Mouse (Mus musculus) NIH3T3 (cell line): ENCODE measurements around the gene Ect2l.

Experiments
- DNase-seq: peaks from one replicate; pipeline ENCODE4 v3.0.0-alpha.2; 2012; ENCODE audit warnings: low read depth

The Ect2l gene

GRCm38 (mm10) chr10:18210726-18211125, at the start of gene Ect2l:
Ect2l (minus strand) TSS chr10:18210890.
- peak; percentile 19 for DNase-seq

- DNase-seq: no peak
Observed at GRCm38 (mm10) chr10:18251345-18251744, 40.7 kb upstream of the Ect2l start.

GRCm38 (mm10) chr10:18243614-18244013, 32.9 kb upstream of the Ect2l start:
- peak; percentile 20 for DNase-seq

- DNase-seq: peak; percentile 17
Observed at GRCm38 (mm10) chr10:18237191-18237590, 26.5 kb upstream of the Ect2l start.

- no peak for DNase-seq
Observed at GRCm38 (mm10) chr10:18236328-18236927, 25.7 kb upstream of the Ect2l start.

GRCm38 (mm10) chr10:18235402-18235747, 24.7 kb upstream of the Ect2l start:
- DNase-seq: no peak

- DNase-seq: peak; percentile 96
Observed at GRCm38 (mm10) chr10:18234560-18235401, 24.1 kb upstream of the Ect2l start, which contains the start of gene Ccdc28a. Ccdc28a (minus strand) TSS chr10:18234998.

GRCm38 (mm10) chr10:18233891-18234290, 23.2 kb upstream of the Ect2l start:
- peak; percentile 59 for DNase-seq

GRCm38 (mm10) chr10:18224386-18224785, 13.7 kb upstream of the Ect2l start:
- DNase-seq: no peak

- DNase-seq: no peak
Observed at GRCm38 (mm10) chr10:18219351-18219750, 8.7 kb upstream of the Ect2l start.

GRCm38 (mm10) chr10:18214124-18214523, 3.4 kb upstream of the Ect2l start:
- DNase-seq: no peak

- no peak for DNase-seq
Observed at GRCm38 (mm10) chr10:18213373-18213772, 2.7 kb upstream of the Ect2l start.

GRCm38 (mm10) chr10:18210119-18210518, 571 bp downstream of the Ect2l start:
- DNase-seq: peak; percentile 77

- DNase-seq: no peak
Observed at GRCm38 (mm10) chr10:18204067-18204466, 6.6 kb downstream of the Ect2l start.

GRCm38 (mm10) chr10:18202401-18202800, 8.3 kb downstream of the Ect2l start:
- no peak for DNase-seq

GRCm38 (mm10) chr10:18200656-18201055, 10.0 kb downstream of the Ect2l start:
- DNase-seq: no peak

- no peak for DNase-seq
Observed at GRCm38 (mm10) chr10:18199919-18200318, 10.8 kb downstream of the Ect2l start.

- no peak for DNase-seq
Observed at GRCm38 (mm10) chr10:18198286-18199015, 12.2 kb downstream of the Ect2l start.

GRCm38 (mm10) chr10:18197206-18197979, 13.3 kb downstream of the Ect2l start:
- DNase-seq: peak; percentile 92

GRCm38 (mm10) chr10:18194737-18195141, 16.0 kb downstream of the Ect2l start:
- DNase-seq: no peak

- no peak for DNase-seq
Observed at GRCm38 (mm10) chr10:18194156-18194555, 16.5 kb downstream of the Ect2l start.

- no peak for DNase-seq
Observed at GRCm38 (mm10) chr10:18193221-18193620, 17.5 kb downstream of the Ect2l start.
